Mouse (Mus musculus): ENCODE data around the gene Gchfr. TPM values are rescaled to one million over a fixed set of nuclear protein-coding genes. Genes with fewer than 3 reads are reported as not detected.

The Gchfr gene
- polyA plus RNA-seq, 1 experiment from 2014 or later, result 263 TPM

DNA sequence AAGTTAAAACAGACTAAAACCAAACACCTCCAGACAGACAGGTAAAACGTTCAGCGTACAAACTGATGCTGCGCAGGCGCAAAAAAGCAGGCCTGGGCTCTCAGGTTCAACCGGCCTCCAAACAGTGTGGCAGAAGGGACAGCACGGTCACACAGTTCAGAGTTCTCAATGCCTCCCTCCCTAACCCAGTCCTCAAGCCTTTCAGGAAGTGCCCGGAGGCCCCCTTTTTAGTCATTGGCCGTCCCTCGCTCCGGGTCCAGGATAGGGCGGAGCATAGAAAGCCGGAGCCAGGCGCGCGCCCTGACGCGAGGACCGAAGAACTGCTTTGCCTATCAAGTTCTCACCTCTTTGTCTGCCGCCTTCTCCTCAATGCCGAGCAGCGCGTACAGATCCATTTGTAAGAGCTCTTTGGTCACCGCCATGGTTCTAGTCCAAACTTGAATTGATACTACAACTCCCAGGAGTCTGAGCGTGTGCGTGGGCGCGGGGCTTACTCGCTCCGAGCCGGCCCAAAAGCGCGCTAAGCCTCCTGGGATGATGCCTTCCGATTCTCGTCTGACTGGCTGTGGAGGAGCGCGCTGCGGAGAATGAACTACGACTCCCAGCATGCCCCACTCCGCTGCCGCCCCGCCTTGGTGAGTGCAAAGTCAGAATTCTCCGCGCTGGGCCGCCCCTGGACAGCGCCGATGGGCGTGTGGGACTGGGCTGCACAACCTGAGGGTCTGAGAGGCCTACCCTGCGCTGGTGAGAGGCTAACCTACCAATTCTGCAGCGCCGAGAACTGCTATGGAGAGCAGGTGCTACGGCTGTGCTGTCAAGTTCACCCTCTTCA is 41.0 kb downstream of the Gchfr start, which contains the start of the genes Zfyve19 and Dnajc17:
Gene Zfyve19, plus strand, starts transcription at position 274 of the 832 bp plus-strand sequence.
Gene Dnajc17, minus strand, starts transcription at position 452 of the 832 bp plus-strand sequence.
- DNase-seq, result peak; percentile 96
- no peak for TF ChIP-seq CTCF (IDR thresholded peaks at IDR 0.05; ENCODE audit: low read depth)
- TF ChIP-seq EP300 (IDR thresholded peaks at IDR 0.05; ENCODE audit: low read depth), result no peak
- no peaks in the 10 kb centered on the region for H3K9me3 ChIP-seq (ENCODE audit: low read length)
- peak within 1 kb of the TSS; percentile 89 for H3K4me3 ChIP-seq (ENCODE audit: low read depth, low read length)
- peak within 1 kb of the TSS; percentile 93 for H3K4me2 ChIP-seq (ENCODE audit: low read depth, low read length)
- peaks cover 14% of the 10 kb centered on the region for H3K4me1 ChIP-seq (ENCODE audit: insufficient read depth)
- peaks cover 22% of the 10 kb centered on the region for H3K36me3 ChIP-seq (replicated peaks; ENCODE audit: insufficient read depth, low read length)
- under 1% methylated on average over 51 of the region's 51 CpGs for WGBS (ENCODE audit: insufficient replicate concordance)
- peak; percentile 96 for ATAC-seq
- H3K27ac ChIP-seq (ENCODE audit: low read depth), result peak within 1 kb of the TSS; percentile 92
- peak within 1 kb of the TSS; percentile 75 for H3K9ac ChIP-seq (replicated peaks)
- no peaks in the 10 kb centered on the region for H3K27me3 ChIP-seq (ENCODE audit: insufficient read depth, low read length)

DNA sequence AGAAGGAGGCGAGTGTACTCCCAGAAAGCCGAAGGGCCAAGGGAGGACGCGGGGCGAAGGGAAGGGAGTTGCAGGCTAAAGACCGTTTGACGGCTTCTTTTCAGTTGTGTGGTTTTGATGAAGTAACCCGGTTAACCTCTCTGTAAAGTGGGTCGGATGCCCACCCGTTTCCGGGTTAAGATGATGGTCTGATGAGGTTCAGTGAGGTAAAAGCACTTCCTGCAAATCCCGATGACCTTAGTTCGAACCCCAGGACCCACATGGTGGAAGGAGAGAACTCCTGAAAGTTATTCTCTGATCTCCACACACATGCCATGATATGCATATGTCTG is 41.6 kb downstream of the Gchfr start:
- H3K36me3 ChIP-seq (replicated peaks; ENCODE audit: insufficient read depth, low read length), result peaks cover 22% of the 10 kb centered on the region
- H3K9me3 ChIP-seq (ENCODE audit: low read length), result no peaks in the 10 kb centered on the region
- peaks cover 14% of the 10 kb centered on the region for H3K4me1 ChIP-seq (ENCODE audit: insufficient read depth)
- TF ChIP-seq CTCF (IDR thresholded peaks at IDR 0.05; ENCODE audit: low read depth) (no peak), EP300 (IDR thresholded peaks at IDR 0.05; ENCODE audit: low read depth) (no peak)
- WGBS (ENCODE audit: insufficient replicate concordance), result 0% methylated on average over 13 of the region's 13 CpGs
- DNase-seq (no peak), ATAC-seq (no peak)
- H3K9ac ChIP-seq (replicated peaks), result peak overlapping the region; percentile 75
- peak overlapping the region; percentile 69; the same call in 1 of the 2 replicates for H3K27ac ChIP-seq (ENCODE audit: low read depth)
- peak overlapping the region; percentile 93 for H3K4me2 ChIP-seq (ENCODE audit: low read depth, low read length)
- peak overlapping the region; percentile 89 for H3K4me3 ChIP-seq (ENCODE audit: low read depth, low read length)
- H3K27me3 ChIP-seq (ENCODE audit: insufficient read depth, low read length), result no peaks in the 10 kb centered on the region

Other genes with a start within 250 kb of the Gchfr start
- gene Chst14, start 241.3 kb upstream of the Gchfr start, polyA plus RNA-seq (2015; fragmentation: Nextera tagmentation; extraction: Ambion mirVana), result 4.0 and 4.5 TPM in 2 replicates
- gene Ccdc32, start 138.4 kb upstream of the Gchfr start, polyA plus RNA-seq (2015; fragmentation: Nextera tagmentation; extraction: Ambion mirVana), result 12.2 and 12.8 TPM in 2 replicates
- 1.3 and 2.1 TPM in 2 replicates for gene Rpusd2, start 133.0 kb upstream of the Gchfr start, polyA plus RNA-seq (2015; fragmentation: Nextera tagmentation; extraction: Ambion mirVana)
- 34.0 and 35.2 TPM in 2 replicates for gene Knl1, start 120.7 kb upstream of the Gchfr start, polyA plus RNA-seq (2015; fragmentation: Nextera tagmentation; extraction: Ambion mirVana)
- gene Rad51, start 55.0 kb upstream of the Gchfr start, polyA plus RNA-seq (2015; fragmentation: Nextera tagmentation; extraction: Ambion mirVana), result 11.2 and 13.0 TPM in 2 replicates
- gene Rmdn3, start 10.7 kb upstream of the Gchfr start, polyA plus RNA-seq (2015; fragmentation: Nextera tagmentation; extraction: Ambion mirVana), result 37.0 and 39.0 TPM in 2 replicates
- 0.06 and 0.08 TPM in 2 replicates for gene Gm14137, start 6.7 kb downstream of the Gchfr start, polyA plus RNA-seq (2015; fragmentation: Nextera tagmentation; extraction: Ambion mirVana)
- gene Zfyve19, start 40.8 kb downstream of the Gchfr start, polyA plus RNA-seq (2015; fragmentation: Nextera tagmentation; extraction: Ambion mirVana), result 15.5 and 18.4 TPM in 2 replicates
- 4.3 and 4.6 TPM in 2 replicates for gene Dnajc17, start 41.0 kb downstream of the Gchfr start, polyA plus RNA-seq (2015; fragmentation: Nextera tagmentation; extraction: Ambion mirVana)
- not detected in 2 replicates for gene Ppp1r14d, start 62.1 kb downstream of the Gchfr start, polyA plus RNA-seq (2015; fragmentation: Nextera tagmentation; extraction: Ambion mirVana)
- gene Spint1, start 69.6 kb downstream of the Gchfr start, polyA plus RNA-seq (2015; fragmentation: Nextera tagmentation; extraction: Ambion mirVana), result 0.44 and 0.60 TPM in 2 replicates
- gene Rhov, start 103.5 kb downstream of the Gchfr start, polyA plus RNA-seq (2015; fragmentation: Nextera tagmentation; extraction: Ambion mirVana), result not detected in 2 replicates
- gene Vps18, start 121.0 kb downstream of the Gchfr start, polyA plus RNA-seq (2015; fragmentation: Nextera tagmentation; extraction: Ambion mirVana), result 4.7 TPM in 2 replicates
- 1.8 and 1.9 TPM in 2 replicates for gene Dll4, start 158.0 kb downstream of the Gchfr start, polyA plus RNA-seq (2015; fragmentation: Nextera tagmentation; extraction: Ambion mirVana)
- gene Chac1, start 183.5 kb downstream of the Gchfr start, polyA plus RNA-seq (2015; fragmentation: Nextera tagmentation; extraction: Ambion mirVana), result 0.35 and 0.36 TPM in 2 replicates